Mouse (Mus musculus) hindbrain, embryonic 13.5 days (tissue): Measurements from ENCODE around the gene Acp4. TPM values are rescaled to one million over a fixed set of nuclear protein-coding genes. Genes with fewer than 3 reads are reported as not detected.
A peak's percentile ranks its signal among the peaks of the same experiment; 100 is the strongest.

Experiments used
- ATAC-seq: fragments of 200-750 bp; cut with Nextera tagmentation; 2 replicates; pipeline ENCODE4 v1.8.0; 2017; ENCODE audit warnings: moderate TSS enrichment; ENCODE audit not compliant: low FRiP score
- H3K27ac ChIP-seq: fragments of 300-500 bp; sonication (generic); 2 replicates; pipeline ENCODE4 v1.5.1; 2015; ENCODE audit warnings: inconsistent platforms, mild to moderate bottlenecking, moderate library complexity
- H3K27me3 ChIP-seq: fragments of 300-500 bp; sonication (generic); 2 replicates; pipeline ENCODE4 v1.6.1; 2015; ENCODE audit warnings: mild to moderate bottlenecking, inconsistent platforms
- H3K36me3 ChIP-seq: fragments of 300-500 bp; sonication (generic); 2 replicates; pipeline ENCODE4 v1.6.1; 2015; ENCODE audit warnings: mild to moderate bottlenecking, inconsistent platforms
- H3K4me1 ChIP-seq: fragments of 300-500 bp; sonication (generic); replicated peaks from 2 replicates; pipeline ENCODE4 v1.6.1; 2015; ENCODE audit warnings: inconsistent platforms
- H3K4me2 ChIP-seq: fragments of 300-500 bp; sonication (generic); 2 replicates; pipeline ENCODE4 v1.6.1; 2015; ENCODE audit warnings: inconsistent platforms, mild to moderate bottlenecking, moderate library complexity
- H3K4me3 ChIP-seq: fragments of 300-500 bp; sonication (generic); 2 replicates; pipeline ENCODE4 v1.5.1; 2015; ENCODE audit warnings: mild to moderate bottlenecking, inconsistent platforms
- H3K9ac ChIP-seq: fragments of 300-500 bp; sonication (generic); 2 replicates; pipeline ENCODE4 v1.6.1; 2015; ENCODE audit warnings: mild to moderate bottlenecking, inconsistent platforms
- H3K9me3 ChIP-seq: fragments of 300-500 bp; sonication (generic); 2 replicates; pipeline ENCODE4 v1.6.1; 2016; ENCODE audit warnings: inconsistent platforms
- WGBS: fragments of 180-500 bp; shearing (Covaris S2); methylation state at CpG from one replicate; pipeline ENCODE4 v1.1.7; 2015; 5-methylcytosine and 5-hydroxymethylcytosine counted together
- polyA plus RNA-seq: library from polyadenylated mRNA; unstranded; fragments of >200 nt; fragmentation: Nextera tagmentation; extraction: Ambion mirVana; gene quantifications from 2 replicates; pipeline ENCODE4 v1.2.1, GENCODE M21; 2015

Gene Acp4
- polyA plus RNA-seq, 1 experiment from 2014 or later, result 0.10 TPM

DNA sequence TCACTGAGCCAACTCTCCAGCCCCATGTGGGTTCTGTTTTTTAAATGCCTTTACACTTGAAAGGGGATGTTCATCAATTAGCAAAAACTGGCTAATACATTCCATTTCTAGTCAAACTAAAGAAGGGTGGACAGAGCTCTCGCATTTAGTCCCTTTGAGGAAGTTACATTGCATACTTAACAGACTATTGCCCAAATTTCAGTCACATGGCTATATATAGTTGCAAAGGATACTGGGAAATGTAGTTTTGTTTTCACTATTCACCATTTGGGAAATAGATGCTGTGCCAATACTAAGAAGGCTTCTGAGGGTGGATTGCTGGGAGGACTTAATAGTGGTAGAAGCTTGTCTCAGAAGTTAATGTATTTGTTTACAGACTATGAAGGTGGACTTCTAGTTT lies 23.8 kb upstream of the Acp4 start:
- no peak overlapping the region for H3K4me3 ChIP-seq
- no peaks in the 10 kb centered on the region for H3K27me3 ChIP-seq
- 77% methylated on average over 1 of the region's 1 CpGs for WGBS
- H3K9me3 ChIP-seq, result no peaks in the 10 kb centered on the region
- no peak for ATAC-seq
- no peaks in the 10 kb centered on the region for H3K36me3 ChIP-seq
- H3K4me2 ChIP-seq, result no peak overlapping the region
- 0 out of 2 replicates have a peak, but pooled peaks cover 4% of the 10 kb centered on the region for H3K4me1 ChIP-seq
- H3K9ac ChIP-seq, result no peak overlapping the region
- no peak overlapping the region for H3K27ac ChIP-seq

DNA sequence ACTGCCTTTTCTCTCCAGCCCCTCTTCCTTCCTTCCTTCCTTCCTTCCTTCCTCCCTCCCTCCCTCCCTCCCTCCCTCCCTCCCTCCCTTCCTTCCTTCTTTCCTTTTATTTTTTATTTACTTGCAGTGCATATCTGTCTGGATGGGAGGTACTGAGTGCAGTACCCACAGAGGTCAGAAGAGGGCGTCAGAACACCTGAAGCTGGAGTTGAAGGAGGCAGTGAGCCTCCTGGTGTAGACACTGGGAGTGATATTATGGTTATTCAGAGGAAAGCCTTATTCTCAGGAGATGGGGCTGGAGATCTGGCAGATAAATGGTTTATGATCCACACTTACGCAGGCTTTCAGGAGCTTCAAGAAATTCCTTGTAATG lies 20.1 kb upstream of the Acp4 start:
- H3K4me1 ChIP-seq, result 0 out of 2 replicates have a peak, but pooled peaks cover 4% of the 10 kb centered on the region
- no peak overlapping the region for H3K27ac ChIP-seq
- no peaks in the 10 kb centered on the region for H3K9me3 ChIP-seq
- H3K4me2 ChIP-seq, result no peak overlapping the region
- peaks cover 18% of the 10 kb centered on the region for H3K27me3 ChIP-seq
- no peak overlapping the region for H3K4me3 ChIP-seq
- WGBS, result 45% methylated on average over 2 of the region's 2 CpGs
- H3K36me3 ChIP-seq, result no peaks in the 10 kb centered on the region
- H3K9ac ChIP-seq, result no peak overlapping the region
- no peak for ATAC-seq

DNA sequence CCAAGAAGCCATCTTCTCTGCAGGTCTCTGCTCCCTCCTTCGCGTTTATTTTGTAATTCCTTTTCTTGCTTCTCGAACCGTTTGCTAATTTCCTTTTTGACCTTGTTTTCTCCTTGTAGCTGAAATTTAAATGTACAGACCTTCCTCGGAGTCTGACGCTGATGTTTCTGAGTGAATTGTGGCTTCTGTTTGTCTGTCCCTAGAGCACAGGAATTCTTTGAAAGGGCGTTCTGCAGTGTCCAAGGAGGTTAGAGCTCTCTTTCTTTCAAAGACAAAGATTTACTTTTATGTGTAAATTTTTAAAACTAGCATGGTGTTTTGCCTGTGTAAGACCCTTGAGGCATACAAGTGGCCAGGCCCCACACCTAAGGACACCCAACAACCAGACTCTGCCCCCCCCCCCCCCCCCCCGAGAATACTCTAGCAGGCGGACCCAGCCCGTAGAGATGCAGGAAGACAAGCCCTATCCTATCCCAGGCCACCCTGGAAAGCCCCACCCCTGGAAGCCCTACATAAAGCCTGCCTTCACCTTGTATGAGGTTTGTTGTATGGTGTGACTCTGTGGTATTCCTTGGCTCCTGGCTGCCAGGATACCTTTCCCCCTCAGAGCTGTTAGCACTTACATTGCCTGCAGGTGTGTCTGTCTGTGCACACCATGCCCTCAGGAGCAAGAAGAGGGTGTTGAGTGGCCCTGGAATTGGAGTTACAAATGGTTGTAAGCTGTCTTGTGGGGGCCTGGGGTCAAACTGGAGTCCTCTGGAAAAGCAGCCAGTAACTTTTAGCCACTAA lies 19.5 kb upstream of the Acp4 start:
- H3K27ac ChIP-seq, result no peak overlapping the region
- no peak overlapping the region for H3K4me2 ChIP-seq
- no peaks in the 10 kb centered on the region for H3K36me3 ChIP-seq
- 65% methylated on average over 10 of the region's 10 CpGs for WGBS
- no peak overlapping the region for H3K9ac ChIP-seq
- no peak overlapping the region for H3K4me3 ChIP-seq
- H3K27me3 ChIP-seq, result peaks cover 21% of the 10 kb centered on the region
- H3K4me1 ChIP-seq, result 0 out of 2 replicates have a peak, but pooled peaks cover 3% of the 10 kb centered on the region
- ATAC-seq, result no peak
- no peaks in the 10 kb centered on the region for H3K9me3 ChIP-seq

DNA sequence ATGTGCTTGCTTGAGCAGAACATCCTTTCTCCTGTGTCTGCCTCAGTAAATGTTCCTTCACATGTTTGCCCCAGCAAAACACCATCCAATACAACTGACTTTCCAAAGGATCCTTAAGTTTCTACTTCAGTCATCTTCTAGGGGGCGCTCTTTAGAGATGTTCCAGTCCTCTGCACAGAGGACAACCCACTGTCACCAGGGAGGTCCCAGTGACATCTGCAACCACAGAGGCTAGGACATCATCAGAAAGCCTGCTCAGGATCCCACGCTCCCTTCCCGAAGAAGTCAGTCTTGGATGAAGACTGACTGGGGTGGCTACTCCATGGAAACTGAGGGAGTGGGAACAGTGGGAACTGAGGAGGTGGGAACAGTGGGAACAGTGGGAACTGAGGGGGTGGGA lies 18.4 kb upstream of the Acp4 start:
- no peak overlapping the region for H3K27ac ChIP-seq
- no peak for ATAC-seq
- H3K4me3 ChIP-seq, result no peak overlapping the region
- H3K9me3 ChIP-seq, result no peaks in the 10 kb centered on the region
- 79% methylated on average over 3 of the region's 3 CpGs for WGBS
- H3K4me1 ChIP-seq, result no peaks in the 10 kb centered on the region
- H3K36me3 ChIP-seq, result no peaks in the 10 kb centered on the region
- peaks cover 21% of the 10 kb centered on the region for H3K27me3 ChIP-seq
- H3K9ac ChIP-seq, result no peak overlapping the region
- H3K4me2 ChIP-seq, result no peak overlapping the region

DNA sequence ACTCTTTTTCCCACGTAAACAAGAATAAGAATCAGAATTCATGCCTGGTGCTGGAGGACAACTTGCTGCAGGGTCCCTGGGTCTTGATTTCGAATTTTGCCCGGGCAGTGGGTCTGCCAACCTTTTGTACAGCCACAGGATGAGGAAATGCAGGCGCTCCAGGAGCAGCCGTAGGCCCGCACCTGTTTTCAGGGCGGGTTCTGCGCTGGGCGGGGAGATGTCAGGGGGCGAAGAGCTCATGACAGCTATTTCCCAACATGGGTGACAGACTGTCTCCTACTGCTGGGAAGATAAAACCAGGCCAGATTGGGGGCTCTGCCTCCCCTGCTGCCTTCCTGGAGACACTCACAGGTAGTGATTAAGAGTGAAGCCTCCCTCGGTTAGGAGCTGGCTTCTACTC lies 16.9 kb upstream of the Acp4 start:
- 35% methylated on average over 11 of the region's 11 CpGs for WGBS
- H3K9ac ChIP-seq, result no peak overlapping the region
- no peaks in the 10 kb centered on the region for H3K36me3 ChIP-seq
- H3K4me3 ChIP-seq, result no peak overlapping the region
- H3K9me3 ChIP-seq, result no peaks in the 10 kb centered on the region
- no peak for ATAC-seq
- peaks cover 25% of the 10 kb centered on the region for H3K27me3 ChIP-seq
- no peak overlapping the region for H3K27ac ChIP-seq
- no peaks in the 10 kb centered on the region for H3K4me1 ChIP-seq
- H3K4me2 ChIP-seq, result no peak overlapping the region

DNA sequence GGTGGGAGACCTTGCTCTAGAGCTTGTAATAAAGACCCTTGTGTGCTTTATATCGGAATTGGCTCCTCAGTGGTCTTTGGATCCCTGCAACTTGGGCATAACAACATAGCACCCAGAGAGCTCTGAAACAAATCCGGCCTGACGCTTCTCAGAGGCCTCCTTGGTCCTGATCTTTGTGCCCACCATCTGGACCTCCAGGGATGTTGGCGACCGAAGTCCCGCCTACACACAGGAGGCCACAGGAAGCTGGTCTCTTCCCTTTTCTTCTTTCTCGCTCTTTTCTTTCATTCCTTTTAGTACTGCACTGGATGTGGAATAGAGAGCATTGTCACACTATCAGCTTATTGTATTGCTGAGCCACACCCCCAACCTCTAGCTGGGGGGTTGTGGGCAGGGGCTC lies 16.3 kb upstream of the Acp4 start:
- H3K4me2 ChIP-seq, result no peak overlapping the region
- H3K36me3 ChIP-seq, result no peaks in the 10 kb centered on the region
- no peak overlapping the region for H3K9ac ChIP-seq
- 48% methylated on average over 7 of the region's 7 CpGs for WGBS
- no peak overlapping the region for H3K27ac ChIP-seq
- H3K4me1 ChIP-seq, result no peaks in the 10 kb centered on the region
- no peak overlapping the region for H3K4me3 ChIP-seq
- H3K9me3 ChIP-seq, result no peaks in the 10 kb centered on the region
- peaks cover 32% of the 10 kb centered on the region for H3K27me3 ChIP-seq
- ATAC-seq, result no peak

DNA sequence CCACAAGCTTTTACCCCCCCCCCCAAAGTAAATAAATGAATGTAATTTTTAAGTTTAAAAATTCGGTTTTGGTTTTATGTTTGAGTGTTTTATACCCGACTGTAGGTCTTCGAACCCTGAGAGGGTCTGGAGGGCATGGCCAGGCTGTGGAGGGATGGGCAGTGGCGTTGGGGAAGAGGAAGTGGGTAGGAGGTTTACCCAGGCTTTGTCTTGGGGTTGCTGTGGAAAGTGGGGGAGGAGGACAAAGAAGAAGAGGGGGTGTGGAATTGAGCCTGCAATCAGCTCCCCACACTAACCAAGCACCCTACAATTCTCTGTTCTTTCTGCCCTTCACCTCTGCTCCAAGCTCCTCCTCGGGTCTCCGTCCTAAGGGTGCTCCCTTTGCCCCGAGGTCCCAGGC lies 15.4 kb upstream of the Acp4 start:
- 90% methylated on average over 7 of the region's 7 CpGs for WGBS
- ATAC-seq, result no peak
- H3K9me3 ChIP-seq, result no peaks in the 10 kb centered on the region
- no peaks in the 10 kb centered on the region for H3K36me3 ChIP-seq
- H3K27me3 ChIP-seq, result peaks cover 41% of the 10 kb centered on the region
- H3K4me2 ChIP-seq, result no peak overlapping the region
- H3K4me1 ChIP-seq, result no peaks in the 10 kb centered on the region
- no peak overlapping the region for H3K27ac ChIP-seq
- no peak overlapping the region; the same call in 1 of the 2 replicates for H3K9ac ChIP-seq
- H3K4me3 ChIP-seq, result no peak overlapping the region

DNA sequence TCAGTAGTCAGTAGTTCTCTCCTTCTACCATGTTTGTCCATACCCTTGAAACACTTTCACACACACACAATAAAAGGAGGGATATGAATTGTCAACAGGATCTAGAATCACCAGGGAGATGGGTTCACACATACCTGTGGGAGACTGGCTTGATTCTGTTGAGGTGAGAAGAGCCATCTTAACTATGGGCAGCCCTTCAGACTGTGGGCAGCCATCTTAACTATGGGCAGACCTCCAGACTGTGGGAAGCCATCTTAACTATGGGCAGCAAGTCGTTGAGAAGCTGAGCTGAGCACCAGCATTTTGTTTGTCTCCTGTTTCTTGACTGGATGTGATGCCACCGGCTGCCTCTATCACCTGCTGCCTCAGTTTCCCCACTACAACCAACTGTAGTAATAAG lies 14.1 kb upstream of the Acp4 start:
- Histone ChIP-seq H3K27me3 (peaks cover 50% of the 10 kb centered on the region), H3K27ac (no peak overlapping the region), H3K9ac (no peak overlapping the region), H3K4me3 (no peak overlapping the region), H3K36me3 (no peaks in the 10 kb centered on the region), H3K9me3 (no peaks in the 10 kb centered on the region), H3K4me1 (no peaks in the 10 kb centered on the region), H3K4me2 (no peak overlapping the region)
- WGBS, result 69% methylated on average over 2 of the region's 2 CpGs
- no peak for ATAC-seq

DNA sequence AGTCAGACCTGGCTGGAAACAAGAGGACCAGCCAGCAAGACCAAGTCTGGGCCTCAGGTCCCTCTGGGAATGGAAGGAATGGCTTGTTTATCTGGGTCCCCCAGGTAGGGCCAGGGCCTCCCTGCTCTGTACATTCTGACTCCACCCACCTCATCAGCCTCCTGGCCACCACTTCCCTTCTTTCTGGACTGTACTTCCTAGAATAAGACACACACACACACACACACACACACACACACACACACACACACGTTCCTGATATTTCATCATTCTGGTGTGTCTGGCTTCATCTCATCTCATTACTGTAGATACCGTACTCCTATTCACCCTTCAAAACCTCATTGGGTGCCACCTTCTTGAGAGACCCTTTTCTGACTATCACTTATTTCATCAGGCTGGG lies 12.2 kb upstream of the Acp4 start:
- ATAC-seq, result no peak
- Histone ChIP-seq H3K4me1 (no peaks in the 10 kb centered on the region), H3K9me3 (no peaks in the 10 kb centered on the region), H3K4me2 (no peak overlapping the region), H3K36me3 (no peaks in the 10 kb centered on the region), H3K4me3 (no peak overlapping the region), H3K27ac (no peak overlapping the region), H3K9ac (no peak overlapping the region), H3K27me3 (peaks cover 52% of the 10 kb centered on the region)
- WGBS, result 95% methylated on average over 2 of the region's 2 CpGs

DNA sequence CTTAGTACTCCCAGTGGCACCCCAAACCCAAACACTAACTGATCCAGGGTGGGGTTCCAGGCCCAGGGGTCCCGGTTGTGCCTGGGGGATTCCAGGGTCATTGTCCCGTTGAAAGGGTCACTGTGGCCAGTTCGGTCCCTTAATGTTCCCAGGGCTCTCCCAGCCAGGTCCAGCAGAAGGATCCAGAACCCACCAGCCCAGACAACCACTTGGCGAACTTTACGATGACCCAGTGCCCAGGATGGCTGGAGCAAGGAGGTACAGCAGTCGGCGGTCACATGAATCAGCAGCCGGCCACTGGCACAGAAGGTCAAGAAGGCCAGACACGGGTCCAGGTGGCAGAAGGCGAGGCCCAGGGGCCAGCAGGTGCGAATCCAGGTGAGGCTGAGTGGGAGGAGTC lies 10.9 kb upstream of the Acp4 start:
- Histone ChIP-seq H3K27ac (no peak overlapping the region), H3K27me3 (peaks cover 44% of the 10 kb centered on the region), H3K36me3 (no peaks in the 10 kb centered on the region), H3K9ac (0 out of 2 replicates have a peak overlapping the region, but pooled peaks have one; percentile 19), H3K4me1 (peaks cover 4% of the 10 kb centered on the region), H3K4me2 (no peak overlapping the region), H3K9me3 (no peaks in the 10 kb centered on the region), H3K4me3 (no peak overlapping the region)
- no peak for ATAC-seq
- WGBS, result 83% methylated on average over 11 of the region's 11 CpGs

DNA sequence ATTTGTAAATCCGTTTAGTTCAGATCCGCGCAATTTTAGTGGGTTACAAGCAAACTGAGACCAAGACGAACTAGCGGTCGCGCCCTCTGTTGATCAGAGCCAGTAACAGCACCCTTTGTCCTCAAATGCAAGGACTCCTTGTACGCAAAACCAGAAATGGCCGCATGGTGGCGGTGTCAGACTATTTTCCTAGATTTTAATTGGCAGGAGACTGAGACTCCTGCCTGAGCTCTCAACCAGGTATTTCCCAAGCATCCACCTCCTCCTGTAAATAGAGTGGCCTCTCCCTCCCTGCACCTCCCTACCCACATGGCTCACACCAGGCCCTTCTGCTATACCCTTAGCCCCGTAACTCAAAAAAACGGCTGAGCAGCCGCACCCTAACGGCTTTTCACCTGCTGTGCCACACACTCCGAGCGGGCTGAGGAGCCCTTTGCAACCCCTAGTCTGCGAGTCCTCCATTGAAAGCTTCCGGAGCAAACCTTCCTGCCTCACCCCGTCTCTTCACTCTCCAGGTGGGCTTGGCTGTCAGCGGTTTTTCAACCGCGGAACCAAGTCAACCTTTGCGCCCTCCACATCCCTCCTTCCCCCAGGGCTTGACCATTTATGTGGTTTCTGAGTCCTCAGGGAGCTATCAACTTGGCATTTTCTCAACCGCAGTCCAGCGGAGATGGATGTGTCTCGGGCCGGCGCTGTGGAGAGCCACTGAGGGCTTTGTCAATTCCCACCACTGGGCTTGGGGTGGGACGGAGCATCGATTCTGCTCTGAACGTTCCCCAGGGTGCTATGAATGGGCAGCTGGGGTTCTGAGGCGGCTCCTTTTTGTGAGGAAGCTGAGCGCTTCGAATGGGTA lies 5.8 kb upstream of the Acp4 start:
- peak; percentile 88 for ATAC-seq
- peaks cover 36% of the 10 kb centered on the region for H3K27me3 ChIP-seq
- H3K36me3 ChIP-seq, result no peaks in the 10 kb centered on the region
- peaks cover 6% of the 10 kb centered on the region for H3K4me1 ChIP-seq
- H3K9ac ChIP-seq, result peak overlapping the region; percentile 71
- H3K9me3 ChIP-seq, result no peaks in the 10 kb centered on the region
- H3K27ac ChIP-seq, result peak overlapping the region; percentile 86
- peak overlapping the region; percentile 65 for H3K4me2 ChIP-seq
- peak overlapping the region; percentile 37 for H3K4me3 ChIP-seq
- 1% methylated on average over 34 of the region's 34 CpGs for WGBS

DNA sequence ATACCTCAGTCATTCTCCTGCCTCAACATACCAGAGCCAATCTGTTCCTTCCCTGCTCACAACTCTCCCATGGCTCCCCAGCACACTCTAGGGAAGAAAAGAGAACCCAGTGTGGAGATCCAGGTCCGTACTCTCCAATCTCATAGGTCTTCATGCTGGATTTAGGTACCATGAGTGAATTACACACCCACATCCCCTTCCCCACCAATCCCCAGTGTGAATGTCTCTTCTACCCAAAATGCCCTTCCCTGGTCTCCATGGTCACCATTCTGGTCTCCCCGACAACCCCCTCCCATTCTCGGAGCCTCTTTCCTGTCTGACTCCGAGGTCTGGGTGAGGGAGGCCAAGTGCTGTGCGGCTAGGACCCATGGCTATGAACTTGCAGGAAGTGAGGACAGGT lies 4.0 kb upstream of the Acp4 start, which contains the start of gene Gm15517:
TSS of gene Gm15517 (plus strand) at position 301 of the 400 bp plus-strand sequence.
- H3K36me3 ChIP-seq, result no peaks in the 10 kb centered on the region
- H3K27ac ChIP-seq, result no peak within 1 kb of the TSS
- ATAC-seq, result no peak
- H3K4me3 ChIP-seq, result no peak within 1 kb of the TSS
- WGBS, result 53% methylated on average over 5 of the region's 5 CpGs
- H3K9ac ChIP-seq, result 0 out of 2 replicates have a peak within 1 kb of the TSS, but pooled peaks have one; percentile 39
- H3K4me2 ChIP-seq, result no peak within 1 kb of the TSS
- peaks cover 23% of the 10 kb centered on the region for H3K27me3 ChIP-seq
- H3K4me1 ChIP-seq, result peaks cover 6% of the 10 kb centered on the region
- H3K9me3 ChIP-seq, result no peaks in the 10 kb centered on the region
